Comparison of ENCODE assay signal across 11 mouse cellular contexts in genomic region chr5:30797482-30797881, GRCm38 (mm10). TPM values are rescaled to one million over a fixed set of nuclear protein-coding genes. Genes with fewer than 3 reads are reported as not detected.
DNase-seq lines count a peak whose midpoint lies in the region; ATAC-seq and TF ChIP-seq lines count a peak whose summit lies in the region.
"Had no signal": no experiment of that assay in that cellular context is flagged by ENCODE, and none has a peak within 500 bp of the region (broad histone marks: within the 10 kb centered on the region; RNA-seq: fewer than 3 reads in every experiment).

No protein-coding gene starts in this region.

- no peak for TF ChIP-seq CTCF in lung, embryonic 14.5 days (IDR thresholded peaks at IDR 0.05; ENCODE audit: low read depth)

- peak; percentile 81 for ATAC-seq in lung, embryonic 14.5 days (ENCODE audit: insufficient read depth)
- 0 out of 2 replicates have a peak, but pooled peaks have one; percentile 26 for ATAC-seq in embryonic facial prominence, embryonic 14.5 days (ENCODE audit: low read depth)
- peak; percentile 94 for ATAC-seq in liver, embryonic 11.5 days (replicated peaks; ENCODE audit: low FRiP score)

- WGBS in lung, embryonic 14.5 days: 51% methylated on average over 7 of the region's 7 CpGs
- WGBS in embryonic facial prominence, embryonic 14.5 days: 72% methylated on average over 7 of the region's 7 CpGs
- 42% methylated on average over 7 of the region's 7 CpGs for WGBS in liver, embryonic 11.5 days

- no peak overlapping the region for H3K4me3 ChIP-seq in lung, embryonic 14.5 days (ENCODE audit: low read depth, low read length)
- no peak overlapping the region for H3K4me3 ChIP-seq in embryonic facial prominence, embryonic 14.5 days (ENCODE audit: low read depth, low read length)
- H3K4me3 ChIP-seq in liver, embryonic 11.5 days (ENCODE audit: low read depth, low read length): no peak overlapping the region
- H3K4me3 ChIP-seq: limb, embryonic 13.5 days had no signal

- no peak overlapping the region for H3K9ac ChIP-seq in lung, embryonic 14.5 days
- H3K9ac ChIP-seq in embryonic facial prominence, embryonic 14.5 days (ENCODE audit: low read depth, low read length): no peak overlapping the region
- H3K9ac ChIP-seq in liver, embryonic 11.5 days (ENCODE audit: low read depth, low read length): no peak overlapping the region
- H3K9ac ChIP-seq: limb, embryonic 13.5 days had no signal

- H3K27ac ChIP-seq in lung, embryonic 14.5 days (ENCODE audit: low read depth): no peak overlapping the region
- no peak overlapping the region for H3K27ac ChIP-seq in embryonic facial prominence, embryonic 14.5 days (replicated peaks; ENCODE audit: low read depth, low read length)
- no peak overlapping the region for H3K27ac ChIP-seq in liver, embryonic 11.5 days (ENCODE audit: low read depth, low read length)
- H3K27ac ChIP-seq: limb, embryonic 13.5 days had no signal

- no peaks in the 10 kb centered on the region; the same call in 1 of the 2 replicates for H3K4me1 ChIP-seq in lung, embryonic 14.5 days (ENCODE audit: insufficient read depth)
- H3K4me1 ChIP-seq in embryonic facial prominence, embryonic 14.5 days (ENCODE audit: control insufficient read depth, insufficient read depth, low read length): no peaks in the 10 kb centered on the region
- peaks cover 9% of the 10 kb centered on the region for H3K4me1 ChIP-seq in liver, embryonic 11.5 days (replicated peaks; ENCODE audit: control insufficient read depth, insufficient read depth, low read length)
- H3K4me1 ChIP-seq: limb, embryonic 13.5 days had no signal

- no peak overlapping the region for H3K4me2 ChIP-seq in lung, embryonic 14.5 days
- H3K4me2 ChIP-seq in embryonic facial prominence, embryonic 14.5 days (ENCODE audit: low read depth, low read length): no peak overlapping the region
- H3K4me2 ChIP-seq in liver, embryonic 11.5 days: peak overlapping the region; percentile 37; the same call in 1 of the 2 replicates
- H3K4me2 ChIP-seq: limb, embryonic 13.5 days had no signal

- DNase-seq in lung, embryonic 14.5 days: peak; percentile 42
- no peak for DNase-seq in lung, postnatal 14 days
- no peak for DNase-seq in embryonic facial prominence, embryonic 14.5 days (ENCODE audit: low spot score)
- DNase-seq in liver, embryonic 11.5 days (ENCODE audit: low spot score): peak; percentile 38
- DNase-seq in spleen, postnatal 4 days (ENCODE audit: low spot score in 2 of 2): peak; percentile 78 to 79
- no peak for DNase-seq in layer of hippocampus, adult 9-10 months (ENCODE audit: low spot score)
- no peak for DNase-seq in urinary bladder, postnatal 4 days (ENCODE audit: low spot score in 2 of 2)
- no peak for DNase-seq in retina, postnatal 1 day
- DNase-seq: cerebellum, adult 8-10 months; kidney, adult 9 months had no signal

- H3K9me3 ChIP-seq in lung, embryonic 14.5 days (ENCODE audit: low read depth, low read length): no peaks in the 10 kb centered on the region
- H3K9me3 ChIP-seq in embryonic facial prominence, embryonic 14.5 days (ENCODE audit: control insufficient read depth, low read length): no peaks in the 10 kb centered on the region
- H3K9me3 ChIP-seq in liver, embryonic 11.5 days (ENCODE audit: control insufficient read depth, low read length): no peaks in the 10 kb centered on the region
- H3K9me3 ChIP-seq: limb, embryonic 13.5 days had no signal

- H3K36me3 ChIP-seq in lung, embryonic 14.5 days (ENCODE audit: insufficient read depth): no peaks in the 10 kb centered on the region
- H3K36me3 ChIP-seq in embryonic facial prominence, embryonic 14.5 days (ENCODE audit: control insufficient read depth, insufficient read depth, low read length): no peaks in the 10 kb centered on the region
- H3K36me3 ChIP-seq in liver, embryonic 11.5 days (ENCODE audit: control insufficient read depth, insufficient read depth, low read length): no peaks in the 10 kb centered on the region
- H3K36me3 ChIP-seq: limb, embryonic 13.5 days had no signal

- H3K27me3 ChIP-seq in lung, embryonic 14.5 days (ENCODE audit: insufficient read depth, low read length): no peaks in the 10 kb centered on the region
- no peaks in the 10 kb centered on the region for H3K27me3 ChIP-seq in embryonic facial prominence, embryonic 14.5 days (replicated peaks; ENCODE audit: control insufficient read depth, insufficient read depth, low read length)
- no peaks in the 10 kb centered on the region; the same call in 1 of the 2 replicates for H3K27me3 ChIP-seq in liver, embryonic 11.5 days (replicated peaks; ENCODE audit: control insufficient read depth, insufficient read depth, low read length)
- H3K27me3 ChIP-seq: limb, embryonic 13.5 days had no signal

RNA-seq across cellular contexts. Expression of gene Mapre3, which starts 17.0 kb away (rescaled TPM):
- polyA plus RNA-seq in lung, embryonic 14.5 days (2014; fragmentation: Nextera tagmentation; extraction: Ambion mirVana): 17.9 and 18.2 TPM in 2 replicates
- 31.0 and 37.0 TPM in 2 replicates for polyA plus RNA-seq in embryonic facial prominence, embryonic 14.5 days (2014; fragmentation: Nextera tagmentation; extraction: Ambion mirVana)
- 7.1 and 7.9 TPM in 2 replicates for polyA plus RNA-seq in liver, embryonic 11.5 days (2014; fragmentation: Nextera tagmentation; extraction: Ambion mirVana)

Comparison
In these comparisons a context has a peak if more than half of its experiments do, and no peak if none do; other contexts are left out.
1. DNase-seq: peak in lung, embryonic 14.5 days (single experiment), liver, embryonic 11.5 days (single experiment) and spleen, postnatal 4 days (2 of 2); none in lung, postnatal 14 days (single experiment), embryonic facial prominence, embryonic 14.5 days (single experiment), layer of hippocampus, adult 9-10 months (single experiment), urinary bladder, postnatal 4 days (0 of 2) and retina, postnatal 1 day (single experiment).
2. ATAC-seq: peak in every context shown above with its lines; median percentile 94 in liver, embryonic 11.5 days; 81 in lung, embryonic 14.5 days; 26 in embryonic facial prominence, embryonic 14.5 days.